Mouse (Mus musculus) lung, adult 2 months (tissue): ENCODE results near the gene Rapgef5.

Experiments
- CTCF ChIP-seq: fragments of 200-500 bp; IDR thresholded peaks from 2 replicates; pipeline ENCODE4 v1.5.1; 2011; ENCODE audit warnings: mild to moderate bottlenecking, low read length, control low read depth; ENCODE audit not compliant: insufficient read depth
- POLR2A ChIP-seq: fragments of 200-500 bp; IDR thresholded peaks from 2 replicates; pipeline ENCODE4 v1.6.1; 2011; ENCODE audit warnings: low read depth, mild to moderate bottlenecking, control low read depth, low read length, borderline replicate concordance; ENCODE audit errors: extremely low read depth

DNA sequence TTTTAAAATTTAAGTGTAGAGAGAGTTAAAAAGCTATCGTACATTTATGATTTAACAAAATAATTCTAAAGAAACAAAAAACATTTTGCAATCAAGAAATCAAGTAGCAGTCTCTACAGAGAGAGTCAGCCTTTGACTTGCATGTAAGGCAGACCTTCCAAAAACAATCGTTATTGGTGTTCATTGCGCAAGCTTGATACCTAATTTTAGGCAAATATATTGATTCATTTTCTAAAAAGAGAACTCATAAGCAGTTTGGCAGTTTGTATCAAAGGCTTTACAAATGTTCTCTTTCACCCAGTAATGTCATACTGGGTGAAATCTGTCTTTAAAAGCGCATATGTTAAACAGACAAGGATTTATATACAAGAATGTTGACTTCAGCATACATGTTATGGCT lies 208.7 kb downstream of the Rapgef5 start:
- TF ChIP-seq POLR2A (no peak), CTCF (no peak)
